Mouse (Mus musculus): Measurements from ENCODE around the gene Yjefn3. TPM values are rescaled to one million over a fixed set of nuclear protein-coding genes. Genes with fewer than 3 reads are reported as not detected.

Yjefn3 gene
- polyA plus RNA-seq, 1 experiment from 2014 or later, result 13.6 TPM

DNA sequence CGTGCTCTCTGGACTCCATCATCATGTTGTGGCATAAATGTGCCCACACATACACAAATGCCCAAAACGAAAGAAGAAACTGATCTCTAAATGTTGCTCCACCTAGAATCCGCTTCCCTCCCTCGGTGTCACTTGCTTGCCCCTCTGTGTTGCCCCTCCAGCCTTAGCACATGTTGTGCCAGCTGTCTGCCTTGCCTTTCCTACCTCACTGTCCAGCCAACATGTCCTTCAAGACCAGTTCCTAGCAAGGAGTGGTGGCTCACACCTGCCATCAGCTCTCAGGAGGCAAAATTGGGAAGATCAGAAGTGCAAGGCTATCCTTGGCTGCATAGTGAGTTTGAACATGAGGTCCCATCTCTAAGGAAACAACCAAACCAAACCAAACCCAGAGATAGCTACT is 25.1 kb downstream of the Yjefn3 start:
- Histone ChIP-seq H3K9ac (ENCODE audit: low read depth, low read length) (no peak overlapping the region), H3K27me3 (replicated peaks; ENCODE audit: control insufficient read depth, insufficient read depth, low read length) (peaks cover 31% of the 10 kb centered on the region), H3K36me3 (ENCODE audit: control insufficient read depth, insufficient read depth, low read length) (no peaks in the 10 kb centered on the region), H3K4me3 (ENCODE audit: low read length) (no peak overlapping the region), H3K4me1 (ENCODE audit: control insufficient read depth, insufficient read depth, low read depth, low read length) (peaks cover 7% of the 10 kb centered on the region; the same call in 1 of the 2 replicates), H3K27ac (ENCODE audit: low read depth, low read length) (no peak overlapping the region), H3K4me2 (ENCODE audit: low read length) (no peak overlapping the region), H3K9me3 (ENCODE audit: control insufficient read depth, low read length) (no peaks in the 10 kb centered on the region; the same call in 1 of the 2 replicates)
- ATAC-seq, result no peak
- 90% methylated on average over 4 of the region's 4 CpGs for WGBS

GRCm38 (mm10) chr8:69876967-69877366 is 25.5 kb downstream of the Yjefn3 start:
- no peak for ATAC-seq
- 72% methylated on average over 10 of the region's 10 CpGs for WGBS
- peaks cover 5% of the 10 kb centered on the region; the same call in 1 of the 2 replicates for H3K4me1 ChIP-seq (ENCODE audit: control insufficient read depth, insufficient read depth, low read depth, low read length)
- H3K27ac ChIP-seq (ENCODE audit: low read depth, low read length), result no peak overlapping the region
- no peak overlapping the region for H3K4me2 ChIP-seq (ENCODE audit: low read length)
- no peak overlapping the region for H3K9ac ChIP-seq (ENCODE audit: low read depth, low read length)
- H3K4me3 ChIP-seq (ENCODE audit: low read length), result no peak overlapping the region
- no peaks in the 10 kb centered on the region for H3K36me3 ChIP-seq (ENCODE audit: control insufficient read depth, insufficient read depth, low read length)
- no peaks in the 10 kb centered on the region for H3K9me3 ChIP-seq (ENCODE audit: control insufficient read depth, low read length)
- H3K27me3 ChIP-seq (replicated peaks; ENCODE audit: control insufficient read depth, insufficient read depth, low read length), result peaks cover 27% of the 10 kb centered on the region

DNA sequence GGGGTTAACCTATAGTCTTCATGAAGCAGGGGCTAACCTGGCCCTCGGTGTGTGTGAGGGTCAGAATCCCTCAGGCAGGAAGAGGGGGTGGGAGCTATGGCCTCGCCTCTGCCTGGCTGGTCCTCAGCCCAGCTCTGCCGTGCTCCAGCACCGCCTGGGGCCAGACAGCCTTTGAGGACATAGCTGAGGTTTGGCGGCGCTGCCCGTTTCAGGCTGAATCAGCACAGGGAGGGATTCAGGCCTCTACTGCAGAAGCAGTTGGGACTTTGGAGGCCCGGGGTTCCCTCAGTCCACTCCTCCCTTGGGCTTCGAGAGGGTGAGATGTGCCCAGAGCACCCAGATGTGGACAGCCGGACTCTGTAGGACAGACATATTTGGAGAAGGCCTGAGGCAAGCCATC is 26.4 kb downstream of the Yjefn3 start:
- H3K27ac ChIP-seq (ENCODE audit: low read depth, low read length), result no peak overlapping the region
- 54% methylated on average over 10 of the region's 10 CpGs for WGBS
- no peaks in the 10 kb centered on the region; the same call in 1 of the 2 replicates for H3K4me1 ChIP-seq (ENCODE audit: control insufficient read depth, insufficient read depth, low read depth, low read length)
- 0 out of 2 replicates have a peak, but pooled peaks cover 3% of the 10 kb centered on the region for H3K36me3 ChIP-seq (ENCODE audit: control insufficient read depth, insufficient read depth, low read length)
- peaks cover 18% of the 10 kb centered on the region for H3K27me3 ChIP-seq (replicated peaks; ENCODE audit: control insufficient read depth, insufficient read depth, low read length)
- H3K4me2 ChIP-seq (ENCODE audit: low read length), result no peak overlapping the region
- no peak for ATAC-seq
- no peak overlapping the region for H3K9ac ChIP-seq (ENCODE audit: low read depth, low read length)
- H3K4me3 ChIP-seq (ENCODE audit: low read length), result no peak overlapping the region
- no peaks in the 10 kb centered on the region for H3K9me3 ChIP-seq (ENCODE audit: control insufficient read depth, low read length)

DNA sequence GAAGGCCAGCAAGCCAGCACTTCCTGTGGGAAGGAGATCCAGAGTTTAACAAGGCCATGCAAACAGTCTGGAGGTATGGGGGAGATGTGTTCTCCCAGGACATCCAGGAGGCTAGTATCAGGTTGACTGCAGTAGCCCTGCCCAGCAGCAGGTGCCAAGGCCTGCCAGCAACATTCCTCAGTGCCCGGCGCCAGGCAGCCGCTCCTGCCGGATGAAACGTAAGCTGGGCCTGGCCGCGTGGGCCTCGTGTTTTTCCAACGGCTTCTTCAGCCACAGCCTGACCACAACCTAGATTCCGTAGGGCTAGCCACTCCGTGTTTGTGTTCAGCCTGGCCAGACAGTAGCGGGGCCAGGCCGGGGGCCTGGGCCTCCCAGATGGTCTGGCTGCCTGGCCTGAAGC is 27.9 kb downstream of the Yjefn3 start:
- Histone ChIP-seq H3K9ac (ENCODE audit: low read depth, low read length) (no peak overlapping the region), H3K9me3 (ENCODE audit: control insufficient read depth, low read length) (no peaks in the 10 kb centered on the region), H3K27me3 (replicated peaks; ENCODE audit: control insufficient read depth, insufficient read depth, low read length) (peaks cover 5% of the 10 kb centered on the region), H3K4me2 (ENCODE audit: low read length) (no peak overlapping the region), H3K4me1 (ENCODE audit: control insufficient read depth, insufficient read depth, low read depth, low read length) (no peaks in the 10 kb centered on the region), H3K36me3 (ENCODE audit: control insufficient read depth, insufficient read depth, low read length) (0 out of 2 replicates have a peak, but pooled peaks cover 3% of the 10 kb centered on the region), H3K27ac (ENCODE audit: low read depth, low read length) (no peak overlapping the region), H3K4me3 (ENCODE audit: low read length) (no peak overlapping the region)
- WGBS, result 81% methylated on average over 13 of the region's 13 CpGs
- ATAC-seq, result no peak

GRCm38 (mm10) chr8:69874155-69874554 is 28.4 kb downstream of the Yjefn3 start:
- Histone ChIP-seq H3K27ac (ENCODE audit: low read depth, low read length) (no peak overlapping the region), H3K9me3 (ENCODE audit: control insufficient read depth, low read length) (no peaks in the 10 kb centered on the region), H3K4me2 (ENCODE audit: low read length) (no peak overlapping the region), H3K36me3 (ENCODE audit: control insufficient read depth, insufficient read depth, low read length) (0 out of 2 replicates have a peak, but pooled peaks cover 3% of the 10 kb centered on the region), H3K4me3 (ENCODE audit: low read length) (no peak overlapping the region), H3K27me3 (replicated peaks; ENCODE audit: control insufficient read depth, insufficient read depth, low read length) (no peaks in the 10 kb centered on the region), H3K9ac (ENCODE audit: low read depth, low read length) (no peak overlapping the region), H3K4me1 (ENCODE audit: control insufficient read depth, insufficient read depth, low read depth, low read length) (no peaks in the 10 kb centered on the region)
- no peak for ATAC-seq
- WGBS, result 13% methylated on average over 9 of the region's 9 CpGs

GRCm38 (mm10) chr8:69870907-69871306 is 31.6 kb downstream of the Yjefn3 start:
- no peak overlapping the region for H3K4me3 ChIP-seq (ENCODE audit: low read length)
- H3K9ac ChIP-seq (ENCODE audit: low read depth, low read length), result no peak overlapping the region
- no peak overlapping the region for H3K4me2 ChIP-seq (ENCODE audit: low read length)
- no peaks in the 10 kb centered on the region for H3K4me1 ChIP-seq (ENCODE audit: control insufficient read depth, insufficient read depth, low read depth, low read length)
- H3K9me3 ChIP-seq (ENCODE audit: control insufficient read depth, low read length), result no peaks in the 10 kb centered on the region
- 0 out of 2 replicates have a peak, but pooled peaks cover 3% of the 10 kb centered on the region for H3K36me3 ChIP-seq (ENCODE audit: control insufficient read depth, insufficient read depth, low read length)
- H3K27me3 ChIP-seq (replicated peaks; ENCODE audit: control insufficient read depth, insufficient read depth, low read length), result no peaks in the 10 kb centered on the region
- H3K27ac ChIP-seq (ENCODE audit: low read depth, low read length), result no peak overlapping the region
- 87% methylated on average over 6 of the region's 6 CpGs for WGBS
- no peak for ATAC-seq

GRCm38 (mm10) chr8:69870003-69870765 is 32.3 kb downstream of the Yjefn3 start:
- Histone ChIP-seq H3K36me3 (ENCODE audit: control insufficient read depth, insufficient read depth, low read length) (0 out of 2 replicates have a peak, but pooled peaks cover 3% of the 10 kb centered on the region), H3K4me3 (ENCODE audit: low read length) (no peak overlapping the region), H3K9ac (ENCODE audit: low read depth, low read length) (no peak overlapping the region), H3K4me1 (ENCODE audit: control insufficient read depth, insufficient read depth, low read depth, low read length) (no peaks in the 10 kb centered on the region), H3K27ac (ENCODE audit: low read depth, low read length) (no peak overlapping the region), H3K27me3 (replicated peaks; ENCODE audit: control insufficient read depth, insufficient read depth, low read length) (no peaks in the 10 kb centered on the region), H3K9me3 (ENCODE audit: control insufficient read depth, low read length) (no peaks in the 10 kb centered on the region), H3K4me2 (ENCODE audit: low read length) (no peak overlapping the region)
- WGBS, result 86% methylated on average over 11 of the region's 11 CpGs
- no peak for ATAC-seq

DNA sequence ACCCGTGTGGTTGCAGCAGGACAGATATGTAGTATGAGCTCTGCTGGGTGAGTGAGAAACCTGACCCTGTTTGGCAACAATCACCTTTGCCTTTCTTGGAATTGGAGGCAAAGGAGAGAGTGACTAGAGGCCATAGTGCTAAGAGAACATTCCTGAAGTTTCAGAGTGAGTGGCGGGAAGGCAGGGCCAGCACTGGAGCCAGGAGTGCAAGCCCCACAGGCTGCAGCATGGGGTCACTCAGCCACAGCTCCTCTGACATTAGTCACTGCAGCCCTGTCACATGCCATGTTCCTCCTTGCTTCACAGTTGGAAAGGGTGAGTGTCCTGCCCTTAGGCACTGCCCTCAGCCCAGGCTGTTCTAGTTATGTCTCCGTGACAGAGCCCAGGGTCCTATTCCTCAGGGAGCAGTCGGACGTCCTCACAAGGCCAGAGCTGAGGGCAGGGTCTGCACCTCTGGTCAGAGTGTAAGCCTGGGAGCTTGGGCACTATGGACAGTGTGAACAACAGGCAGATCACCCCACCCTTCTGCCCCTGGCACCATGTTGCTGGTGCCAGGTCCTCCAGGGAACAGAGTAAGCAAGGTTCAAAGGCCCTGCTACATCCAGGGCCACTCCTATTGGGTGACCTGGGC is 34.7 kb downstream of the Yjefn3 start:
- ATAC-seq, result no peak
- H3K9me3 ChIP-seq (ENCODE audit: control insufficient read depth, low read length), result no peaks in the 10 kb centered on the region
- no peak overlapping the region for H3K27ac ChIP-seq (ENCODE audit: low read depth, low read length)
- 0 out of 2 replicates have a peak, but pooled peaks cover 3% of the 10 kb centered on the region for H3K36me3 ChIP-seq (ENCODE audit: control insufficient read depth, insufficient read depth, low read length)
- H3K4me1 ChIP-seq (ENCODE audit: control insufficient read depth, insufficient read depth, low read depth, low read length), result no peaks in the 10 kb centered on the region
- H3K4me3 ChIP-seq (ENCODE audit: low read length), result no peak overlapping the region
- H3K9ac ChIP-seq (ENCODE audit: low read depth, low read length), result no peak overlapping the region
- 87% methylated on average over 5 of the region's 5 CpGs for WGBS
- H3K4me2 ChIP-seq (ENCODE audit: low read length), result no peak overlapping the region
- no peaks in the 10 kb centered on the region for H3K27me3 ChIP-seq (replicated peaks; ENCODE audit: control insufficient read depth, insufficient read depth, low read length)

DNA sequence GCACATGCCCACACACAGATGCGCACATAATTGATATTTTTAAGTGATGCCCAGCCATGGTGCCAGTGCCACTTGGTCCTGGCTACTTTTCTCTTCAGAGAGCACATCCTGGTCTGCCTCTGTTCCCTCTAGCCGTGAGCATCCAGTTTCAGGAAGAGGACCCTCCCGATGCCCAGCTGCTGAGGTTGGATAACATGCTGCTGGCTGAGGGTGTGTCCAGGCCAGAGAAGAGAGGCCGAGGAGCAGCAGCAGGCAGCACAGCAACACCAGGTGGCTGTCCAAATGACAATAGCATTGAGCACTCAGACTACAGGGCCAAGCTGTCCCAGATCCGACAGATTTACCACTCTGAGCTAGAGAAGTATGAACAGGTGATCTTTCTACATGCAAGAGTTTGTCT is 38.3 kb downstream of the Yjefn3 start:
- WGBS, result 87% methylated on average over 5 of the region's 5 CpGs
- Histone ChIP-seq H3K4me3 (ENCODE audit: low read length) (no peak overlapping the region), H3K27ac (ENCODE audit: low read depth, low read length) (no peak overlapping the region), H3K27me3 (replicated peaks; ENCODE audit: control insufficient read depth, insufficient read depth, low read length) (no peaks in the 10 kb centered on the region), H3K4me1 (ENCODE audit: control insufficient read depth, insufficient read depth, low read depth, low read length) (no peaks in the 10 kb centered on the region), H3K4me2 (ENCODE audit: low read length) (no peak overlapping the region), H3K9ac (ENCODE audit: low read depth, low read length) (no peak overlapping the region), H3K36me3 (ENCODE audit: control insufficient read depth, insufficient read depth, low read length) (peaks cover 4% of the 10 kb centered on the region), H3K9me3 (ENCODE audit: control insufficient read depth, low read length) (no peaks in the 10 kb centered on the region)
- no peak for ATAC-seq

All from hindbrain, embryonic 16.5 days (tissue).